Mouse (Mus musculus): ENCODE measurements around the gene Dact3. TPM values are rescaled to one million over a fixed set of nuclear protein-coding genes. Genes with fewer than 3 reads are reported as not detected.

Dact3 gene
- total RNA-seq, 2 experiments from 2014 or later, result 188 to 196 TPM

- TF ChIP-seq CTCF (IDR thresholded peaks at IDR 0.05), result no peak
- peak overlapping the region; percentile 74 for H3K27ac ChIP-seq
- DNase-seq (ENCODE audit: extremely low spot score in 1 of 2, low spot score in 2 of 2), result no peak
- peak overlapping the region; percentile 97 for H3K4me3 ChIP-seq
- intact Hi-C loops (cut with DNase I), result loop anchor here (5.0 to 10.0 kb wide), 2 partner anchors 103 to 975 kb away; partner anchors contain the start of genes Fkrp, Nop53 and Strn4
Observed at GRCm38 (mm10) chr7:16920150-16920579, 45.0 kb downstream of the Dact3 start.

GRCm38 (mm10) chr7:16920818-16921791, 46.0 kb downstream of the Dact3 start:
- intact Hi-C loops (cut with DNase I), result loop anchor here (5.0 to 10.0 kb wide), 2 partner anchors 104 to 976 kb away; partner anchors contain the start of genes Fkrp, Nop53 and Strn4
- peak in 1 of 2 experiments; percentile 52 for DNase-seq (ENCODE audit: extremely low spot score in 1 of 2, low spot score in 2 of 2)

GRCm38 (mm10) chr7:16921881-16922335, 46.8 kb downstream of the Dact3 start:
- intact Hi-C loops (cut with DNase I), result loop anchor here (5.0 to 10.0 kb wide), 2 partner anchors 105 to 977 kb away; partner anchors contain the start of genes Fkrp, Nop53 and Strn4
- no peak for TF ChIP-seq CTCF (IDR thresholded peaks at IDR 0.05)
- H3K4me3 ChIP-seq, result peak overlapping the region; percentile 97
- DNase-seq (ENCODE audit: extremely low spot score in 1 of 2, low spot score in 2 of 2), result no peak
- peak overlapping the region; percentile 99 for H3K27ac ChIP-seq

More at GRCm38 (mm10) chr7:16920818-16921791, 46.0 kb downstream of the Dact3 start:
- Histone ChIP-seq H3K27ac (peak overlapping the region; percentile 99), H3K4me3 (peak overlapping the region; percentile 97)
- TF ChIP-seq CTCF (IDR thresholded peaks at IDR 0.05), result no peak

GRCm38 (mm10) chr7:16922360-16922973, 47.4 kb downstream of the Dact3 start:
- intact Hi-C loops (cut with DNase I), result loop anchor here (5.0 to 10.0 kb wide), 2 partner anchors 105 to 978 kb away; partner anchors contain the start of genes Fkrp, Nop53 and Strn4
- peak in 1 of 2 experiments; percentile 57 for DNase-seq (ENCODE audit: extremely low spot score in 1 of 2, low spot score in 2 of 2)
- peak overlapping the region; percentile 97 for H3K4me3 ChIP-seq
- TF ChIP-seq CTCF (IDR thresholded peaks at IDR 0.05), result no peak
- peak overlapping the region; percentile 99 for H3K27ac ChIP-seq

- no peak; the same call in 1 of the 2 replicates for TF ChIP-seq CTCF (IDR thresholded peaks at IDR 0.05)
Observed at GRCm38 (mm10) chr7:16923283-16924036, 48.3 kb downstream of the Dact3 start.

GRCm38 (mm10) chr7:16924037-16924834, 49.1 kb downstream of the Dact3 start, which contains the start of gene Calm3:
TSS of gene Calm3 (minus strand) at chr7:16924114.
- no peak for TF ChIP-seq CTCF (IDR thresholded peaks at IDR 0.05)
- peak within 1 kb of the TSS; percentile 97 for H3K4me3 ChIP-seq
- peak within 1 kb of the TSS; percentile 100 for H3K27ac ChIP-seq
- intact Hi-C loops (cut with DNase I), result loop anchor here (5.0 to 10.0 kb wide), 2 partner anchors 107 to 979 kb away; partner anchors contain the start of genes Fkrp, Nop53 and Strn4
- DNase-seq (ENCODE audit: extremely low spot score in 1 of 2, low spot score in 2 of 2), result peak; percentile 100

More at GRCm38 (mm10) chr7:16923283-16924036, 48.3 kb downstream of the Dact3 start:
- Histone ChIP-seq H3K27ac (peak overlapping the region; percentile 99), H3K4me3 (peak overlapping the region; percentile 97)
- DNase-seq (ENCODE audit: extremely low spot score in 1 of 2, low spot score in 2 of 2), result peak in 1 of 2 experiments; percentile 30
- intact Hi-C loops (cut with DNase I), result loop anchor here (5.0 to 10.0 kb wide), 2 partner anchors 106 to 979 kb away; partner anchors contain the start of genes Fkrp, Nop53 and Strn4

- H3K27ac ChIP-seq, result no peak overlapping the region
- TF ChIP-seq CTCF (IDR thresholded peaks at IDR 0.05), result peak; percentile 1; the same call in 1 of the 2 replicates
- intact Hi-C loops (cut with DNase I), result loop anchor here (10.0 kb wide), 1 partner anchor 984 kb away; the partner anchor contains the start of gene Nop53
- DNase-seq (ENCODE audit: extremely low spot score in 1 of 2, low spot score in 2 of 2), result no peak
- no peak overlapping the region for H3K4me3 ChIP-seq
Observed at GRCm38 (mm10) chr7:16928341-16928740, 53.2 kb downstream of the Dact3 start.

GRCm38 (mm10) chr7:16930850-16931249, 55.7 kb downstream of the Dact3 start:
- intact Hi-C loops (cut with DNase I), result no loop called here
- TF ChIP-seq CTCF (IDR thresholded peaks at IDR 0.05), result peak; percentile 95
- Histone ChIP-seq H3K27ac (peak overlapping the region; percentile 15; the same call in 1 of the 2 replicates), H3K4me3 (no peak overlapping the region)
- DNase-seq (ENCODE audit: extremely low spot score in 1 of 2, low spot score in 2 of 2), result peak; percentile 75 to 80

GRCm38 (mm10) chr7:16931968-16932627, 57.0 kb downstream of the Dact3 start:
- peak overlapping the region; percentile 67 for H3K27ac ChIP-seq
- TF ChIP-seq CTCF (IDR thresholded peaks at IDR 0.05), result peak; percentile 87
- peak; percentile 87 to 89 for DNase-seq (ENCODE audit: extremely low spot score in 1 of 2, low spot score in 2 of 2)
- intact Hi-C loops (cut with DNase I), result loop anchor here (1.0 to 2.0 kb wide), 3 partner anchors 18 to 135 kb away; no protein-coding TSS in a partner anchor
- no peak overlapping the region for H3K4me3 ChIP-seq

Measured in left cerebral cortex, adult 2 months (tissue).